Mouse (Mus musculus): Measurements from ENCODE around the gene Scarb2.

GRCm38 (mm10) chr5:92554891-92555511, 48.4 kb upstream of the Scarb2 start, which contains the start of gene Fam47e:
- TF ChIP-seq CTCF (IDR thresholded peaks at IDR 0.05; ENCODE audit: insufficient read depth, low read depth, low read length) (no peak), POLR2A (IDR thresholded peaks at IDR 0.05; ENCODE audit: insufficient read depth, low read depth, low read length) (no peak)

All from olfactory bulb, adult 2 months (tissue).